Mouse (Mus musculus): ENCODE data around the gene Rnf8.

Rnf8 gene

GRCm38 (mm10) chr17:29682261-29682660 lies 67.7 kb downstream of the Rnf8 start:
- DNase-seq: no peak

DNA sequence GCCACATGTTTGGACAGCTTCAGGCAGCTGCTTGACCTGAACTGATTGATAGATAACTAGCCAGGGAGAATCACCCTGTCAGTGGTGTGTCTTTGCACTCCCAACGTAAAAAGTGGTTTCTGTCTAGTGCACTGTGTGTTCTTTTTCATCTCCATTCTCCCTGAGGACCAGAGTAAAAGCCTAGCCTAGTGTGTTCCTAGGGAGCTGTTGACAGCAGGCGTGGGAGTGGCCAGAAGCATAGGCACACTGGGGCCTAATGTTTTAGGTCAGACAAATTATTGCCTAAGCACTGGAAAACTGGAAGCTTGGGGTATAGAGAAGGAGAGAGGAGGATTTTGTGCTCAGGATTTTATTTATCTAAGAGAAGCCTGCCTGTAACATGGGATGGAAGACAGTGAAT lies 68.5 kb downstream of the Rnf8 start:
- no peak for DNase-seq

DNA sequence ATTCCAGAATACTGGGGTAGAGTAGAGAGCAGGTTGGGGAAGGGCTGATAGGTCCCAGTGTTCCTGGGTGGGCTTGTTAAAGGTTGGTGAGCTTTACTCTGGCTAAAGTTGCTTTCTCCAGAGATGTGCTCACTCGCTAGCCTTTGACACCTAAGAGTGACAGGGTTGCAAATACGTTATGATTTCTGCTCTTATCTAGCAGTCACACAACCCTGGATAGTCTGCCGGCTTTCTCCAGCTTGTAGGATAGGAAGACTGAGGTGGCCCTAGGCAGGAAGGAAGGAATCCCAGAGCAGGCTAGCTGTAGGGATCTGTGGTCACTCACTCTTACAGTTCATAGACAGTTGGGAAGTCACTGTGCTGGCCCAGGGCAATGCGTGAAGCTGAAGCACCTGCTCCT lies 69.7 kb downstream of the Rnf8 start:
- no peak for DNase-seq

DNA sequence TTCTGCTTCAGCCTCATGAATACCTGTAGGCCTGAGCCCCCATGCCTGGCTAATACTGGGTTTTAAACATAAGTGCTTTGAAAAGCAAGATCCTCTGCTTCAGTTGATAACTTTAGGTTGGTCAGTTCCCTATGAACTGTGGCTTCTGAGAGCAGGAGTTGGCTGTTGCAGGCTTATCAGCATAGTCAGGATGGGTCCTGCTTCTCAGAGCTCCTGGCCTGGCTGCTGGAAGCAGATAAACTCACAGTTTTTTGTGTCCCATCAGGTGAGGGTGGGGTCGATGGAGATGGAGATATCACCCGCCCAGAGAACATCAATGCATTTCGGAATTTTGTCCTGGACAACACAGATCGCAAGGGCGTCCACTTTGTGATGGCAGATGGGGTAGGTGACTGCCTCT lies 72.2 kb downstream of the Rnf8 start:
- DNase-seq: no peak

DNA sequence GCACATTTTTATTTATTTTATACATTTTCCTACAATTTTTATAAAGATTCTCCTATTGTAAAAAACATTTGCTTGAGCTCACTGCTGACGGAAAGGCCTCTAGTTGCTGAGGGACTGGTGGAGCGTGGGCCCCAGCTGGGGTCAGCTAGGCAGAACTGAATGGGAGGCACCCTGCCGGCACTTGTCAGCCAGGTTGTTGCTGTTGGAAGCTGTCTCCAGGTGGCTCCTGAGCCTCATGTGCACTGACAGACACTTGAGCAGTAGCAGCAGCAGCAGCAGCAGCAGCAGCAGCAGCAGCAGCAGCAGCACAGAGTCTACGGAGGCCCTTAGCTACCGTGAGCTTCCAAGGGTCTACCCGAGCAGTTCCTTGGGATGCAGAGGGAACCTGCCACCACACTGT lies 72.8 kb downstream of the Rnf8 start:
- DNase-seq: no peak

GRCm38 (mm10) chr17:29688610-29689009 lies 74.0 kb downstream of the Rnf8 start:
- DNase-seq: no peak

- no peak for DNase-seq
Measured at GRCm38 (mm10) chr17:29690257-29690656, 75.7 kb downstream of the Rnf8 start.

GRCm38 (mm10) chr17:29692827-29693226 lies 78.2 kb downstream of the Rnf8 start:
- no peak for DNase-seq

- no peak for DNase-seq
Measured at GRCm38 (mm10) chr17:29693571-29693970, 79.0 kb downstream of the Rnf8 start.

GRCm38 (mm10) chr17:29694516-29694915 lies 79.9 kb downstream of the Rnf8 start:
- no peak for DNase-seq
